Mouse (Mus musculus): ENCODE results near the gene Guca1a. TPM values are rescaled to one million over a fixed set of nuclear protein-coding genes. Genes with fewer than 3 reads are reported as not detected.
"Not testable (repeated sequence)": the region's sequence is repeated elsewhere in the genome, so short reads cannot be mapped to it uniquely, and the experiment has no call there.

Guca1a gene
- polyA plus RNA-seq, 1 experiment from 2014 or later: 1.7 TPM

GRCm38 (mm10) chr17:47438611-47439010, 38.2 kb upstream of the Guca1a start:
- H3K27ac ChIP-seq: 0 out of 2 replicates have a peak overlapping the region, but pooled peaks have one; percentile 41
- no peak for ATAC-seq (ENCODE audit: borderline replicate concordance, extremely low read depth, low FRiP score, low TSS enrichment)
- H3K27me3 ChIP-seq: peaks cover 27% of the 10 kb centered on the region
- peak overlapping the region; percentile 11; the same call in 1 of the 2 replicates for H3K9ac ChIP-seq
- 60% methylated on average over 6 of the region's 6 CpGs for whole genome bisulfite sequencing
- H3K4me2 ChIP-seq: peak overlapping the region; percentile 85
- H3K9me3 ChIP-seq: no peaks in the 10 kb centered on the region
- H3K4me1 ChIP-seq: peaks cover 39% of the 10 kb centered on the region
- H3K4me3 ChIP-seq: 0 out of 2 replicates have a peak overlapping the region, but pooled peaks have one; percentile 0
- no peaks in the 10 kb centered on the region for H3K36me3 ChIP-seq

- H3K9me3 ChIP-seq: no peaks in the 10 kb centered on the region
- ATAC-seq (ENCODE audit: borderline replicate concordance, extremely low read depth, low FRiP score, low TSS enrichment): no peak
Observed at GRCm38 (mm10) chr17:47436907-47437547, 36.6 kb upstream of the Guca1a start, which contains the start of gene 1700001C19Rik. 1700001C19Rik (minus strand) TSS chr17:47437376.

GRCm38 (mm10) chr17:47436156-47436906, 35.9 kb upstream of the Guca1a start, which contains the start of gene AI661453:
AI661453 (plus strand) TSS chr17:47436615.
- peaks cover 27% of the 10 kb centered on the region for H3K27me3 ChIP-seq
- H3K4me3 ChIP-seq: peak within 1 kb of the TSS; percentile 52
- no peaks in the 10 kb centered on the region for H3K36me3 ChIP-seq
- peak within 1 kb of the TSS; percentile 85 for H3K4me2 ChIP-seq
- 2% methylated on average over 44 of the region's 45 CpGs for WGBS
- ATAC-seq (ENCODE audit: borderline replicate concordance, extremely low read depth, low FRiP score, low TSS enrichment): peak; percentile 87
- H3K4me1 ChIP-seq: peaks cover 39% of the 10 kb centered on the region
- H3K9ac ChIP-seq: peak within 1 kb of the TSS; percentile 53
- no peaks in the 10 kb centered on the region for H3K9me3 ChIP-seq
- peak within 1 kb of the TSS; percentile 70 for H3K27ac ChIP-seq

More at GRCm38 (mm10) chr17:47436907-47437547, 36.6 kb upstream of the Guca1a start, which contains the start of gene 1700001C19Rik:
- peak within 1 kb of the TSS; percentile 70 for H3K27ac ChIP-seq
- peaks cover 39% of the 10 kb centered on the region for H3K4me1 ChIP-seq
- peak within 1 kb of the TSS; percentile 53 for H3K9ac ChIP-seq
- WGBS: 5% methylated on average over 19 of the region's 25 CpGs
- H3K4me3 ChIP-seq: peak within 1 kb of the TSS; percentile 52
- peak within 1 kb of the TSS; percentile 85 for H3K4me2 ChIP-seq
- H3K36me3 ChIP-seq: no peaks in the 10 kb centered on the region
- peaks cover 27% of the 10 kb centered on the region for H3K27me3 ChIP-seq

GRCm38 (mm10) chr17:47430815-47431214, 30.4 kb upstream of the Guca1a start:
- no peak overlapping the region for H3K27ac ChIP-seq
- no peaks in the 10 kb centered on the region for H3K9me3 ChIP-seq
- peaks cover 11% of the 10 kb centered on the region for H3K4me1 ChIP-seq
- H3K4me2 ChIP-seq: no peak overlapping the region
- H3K27me3 ChIP-seq: peaks cover 5% of the 10 kb centered on the region; the same call in 1 of the 2 replicates
- 62% methylated on average over 5 of the region's 5 CpGs for WGBS
- H3K4me3 ChIP-seq: no peak overlapping the region
- no peaks in the 10 kb centered on the region for H3K36me3 ChIP-seq
- H3K9ac ChIP-seq: no peak overlapping the region
- ATAC-seq (ENCODE audit: borderline replicate concordance, extremely low read depth, low FRiP score, low TSS enrichment): no peak

GRCm38 (mm10) chr17:47428831-47429304, 28.5 kb upstream of the Guca1a start:
- Histone ChIP-seq H3K36me3 (no peaks in the 10 kb centered on the region), H3K4me3 (no peak overlapping the region), H3K4me2 (peak overlapping the region; percentile 42), H3K9ac (no peak overlapping the region), H3K4me1 (peaks cover 19% of the 10 kb centered on the region), H3K27ac (no peak overlapping the region), H3K27me3 (no peaks in the 10 kb centered on the region; the same call in 1 of the 2 replicates), H3K9me3 (no peaks in the 10 kb centered on the region)
- 3% methylated on average over 8 of the region's 8 CpGs for WGBS
- peak; percentile 75 for ATAC-seq (ENCODE audit: borderline replicate concordance, extremely low read depth, low FRiP score, low TSS enrichment)

- 67% methylated on average over 6 of the region's 6 CpGs for WGBS
- Histone ChIP-seq H3K27me3 (no peaks in the 10 kb centered on the region; the same call in 1 of the 2 replicates), H3K9ac (no peak overlapping the region), H3K9me3 (no peaks in the 10 kb centered on the region), H3K4me3 (no peak overlapping the region), H3K27ac (no peak overlapping the region), H3K4me1 (peaks cover 19% of the 10 kb centered on the region), H3K36me3 (no peaks in the 10 kb centered on the region), H3K4me2 (no peak overlapping the region)
- no peak for ATAC-seq (ENCODE audit: borderline replicate concordance, extremely low read depth, low FRiP score, low TSS enrichment)
Observed at GRCm38 (mm10) chr17:47427316-47427715, 26.9 kb upstream of the Guca1a start.

- peaks cover 16% of the 10 kb centered on the region for H3K4me1 ChIP-seq
- H3K9ac ChIP-seq: no peak overlapping the region
- H3K9me3 ChIP-seq: no peaks in the 10 kb centered on the region
- no peaks in the 10 kb centered on the region for H3K36me3 ChIP-seq
- H3K4me3 ChIP-seq: no peak overlapping the region
- H3K27ac ChIP-seq: 0 out of 2 replicates have a peak overlapping the region, but pooled peaks have one; percentile 24
- ATAC-seq (ENCODE audit: borderline replicate concordance, extremely low read depth, low FRiP score, low TSS enrichment): no peak
- H3K4me2 ChIP-seq: no peak overlapping the region
- H3K27me3 ChIP-seq: no peaks in the 10 kb centered on the region
- 56% methylated on average over 6 of the region's 6 CpGs for WGBS
Observed at GRCm38 (mm10) chr17:47424186-47424585, 23.8 kb upstream of the Guca1a start.

- H3K36me3 ChIP-seq; ATAC-seq (ENCODE audit: borderline replicate concordance, extremely low read depth, low FRiP score, low TSS enrichment); H3K9me3 ChIP-seq; H3K27ac ChIP-seq; H3K4me3 ChIP-seq; H3K9ac ChIP-seq; H3K4me1 ChIP-seq; H3K4me2 ChIP-seq; H3K27me3 ChIP-seq: not testable (repeated sequence)
- WGBS: 81% methylated on average over 1 of the region's 1 CpGs
Observed at GRCm38 (mm10) chr17:47422616-47423015, 22.2 kb upstream of the Guca1a start.

- H3K36me3 ChIP-seq: no peaks in the 10 kb centered on the region
- ATAC-seq (ENCODE audit: borderline replicate concordance, extremely low read depth, low FRiP score, low TSS enrichment): no peak
- WGBS: 67% methylated on average over 3 of the region's 3 CpGs
Observed at GRCm38 (mm10) chr17:47421566-47421965, 21.2 kb upstream of the Guca1a start.

GRCm38 (mm10) chr17:47420195-47420594, 19.8 kb upstream of the Guca1a start:
- ATAC-seq (ENCODE audit: borderline replicate concordance, extremely low read depth, low FRiP score, low TSS enrichment): no peak
- H3K4me2 ChIP-seq: no peak overlapping the region
- H3K4me3 ChIP-seq: no peak overlapping the region
- H3K4me1 ChIP-seq: peaks cover 8% of the 10 kb centered on the region
- 67% methylated on average over 2 of the region's 2 CpGs for WGBS
- H3K36me3 ChIP-seq: no peaks in the 10 kb centered on the region
- H3K9ac ChIP-seq: no peak overlapping the region
- H3K27ac ChIP-seq: no peak overlapping the region
- H3K27me3 ChIP-seq: no peaks in the 10 kb centered on the region
- no peaks in the 10 kb centered on the region for H3K9me3 ChIP-seq

More at GRCm38 (mm10) chr17:47421566-47421965, 21.2 kb upstream of the Guca1a start:
- H3K4me1 ChIP-seq: peaks cover 8% of the 10 kb centered on the region
- no peak overlapping the region for H3K9ac ChIP-seq
- no peak overlapping the region for H3K4me2 ChIP-seq
- no peaks in the 10 kb centered on the region for H3K9me3 ChIP-seq
- no peaks in the 10 kb centered on the region for H3K27me3 ChIP-seq
- H3K27ac ChIP-seq: no peak overlapping the region
- no peak overlapping the region for H3K4me3 ChIP-seq

- not testable (repeated sequence) for H3K9me3 ChIP-seq; H3K36me3 ChIP-seq; H3K9ac ChIP-seq; ATAC-seq (ENCODE audit: borderline replicate concordance, extremely low read depth, low FRiP score, low TSS enrichment); H3K4me1 ChIP-seq; H3K27ac ChIP-seq
- Histone ChIP-seq H3K4me2 (peak overlapping the region; percentile 68), H3K27me3 (peaks cover 31% of the 10 kb centered on the region), H3K4me3 (peak overlapping the region; percentile 35)
- 3% methylated on average over 74 of the region's 74 CpGs for WGBS
Observed at GRCm38 (mm10) chr17:47409897-47410861, 9.8 kb upstream of the Guca1a start.
